Mouse (Mus musculus) midbrain, embryonic 11.5 days (tissue): ENCODE measurements around the gene Rtl10. TPM values are rescaled to one million over a fixed set of nuclear protein-coding genes. Genes with fewer than 3 reads are reported as not detected.
"Not testable (repeated sequence)": the region's sequence is repeated elsewhere in the genome, so short reads cannot be mapped to it uniquely, and the experiment has no call there.

Experiments used
- ATAC-seq: fragments of 200-750 bp; cut with Nextera tagmentation; 2 replicates; pipeline ENCODE4 v1.8.0; 2017; ENCODE audit warnings: moderate TSS enrichment, moderate library complexity; ENCODE audit not compliant: low FRiP score
- DNase-seq: peaks from one replicate; pipeline ENCODE4 v3.0.0; 2015; ENCODE audit warnings: low spot score; ENCODE audit errors: missing footprints
- H3K27ac ChIP-seq: fragments of 300-500 bp; sonication (generic); 2 replicates; pipeline ENCODE4 v1.5.1; 2014; ENCODE audit warnings: low read depth, low read length
- H3K27me3 ChIP-seq: fragments of 300-500 bp; sonication (generic); 2 replicates; pipeline ENCODE4 v1.6.1; 2014; ENCODE audit warnings: mild to moderate bottlenecking, low read length, moderate library complexity, mixed read lengths; ENCODE audit not compliant: control insufficient read depth, insufficient read depth
- H3K36me3 ChIP-seq: fragments of 300-500 bp; sonication (generic); 2 replicates; pipeline ENCODE4 v1.6.1; 2014; ENCODE audit warnings: mild to moderate bottlenecking, low read length, moderate library complexity, mixed read lengths; ENCODE audit not compliant: control insufficient read depth, insufficient read depth
- H3K4me1 ChIP-seq: fragments of 300-500 bp; sonication (generic); 2 replicates; pipeline ENCODE4 v1.6.1; 2014; ENCODE audit warnings: low read length; ENCODE audit not compliant: control insufficient read depth, insufficient read depth
- H3K4me2 ChIP-seq: fragments of 300-500 bp; sonication (generic); 2 replicates; pipeline ENCODE4 v1.6.1; 2014; ENCODE audit warnings: mild to moderate bottlenecking, moderate library complexity
- H3K4me3 ChIP-seq: fragments of 300-500 bp; sonication (generic); 2 replicates; pipeline ENCODE4 v1.5.1; 2014; ENCODE audit warnings: low read depth, low read length
- H3K9ac ChIP-seq: fragments of 300-500 bp; sonication (generic); 2 replicates; pipeline ENCODE4 v1.6.1; 2014; ENCODE audit warnings: low read length
- H3K9me3 ChIP-seq: fragments of 300-500 bp; sonication (generic); 2 replicates; pipeline ENCODE4 v1.6.1; 2016; ENCODE audit warnings: low read length; ENCODE audit not compliant: control insufficient read depth
- WGBS: fragments of 180-500 bp; shearing (Covaris S2); extraction: QIAGEN DNeasy Blood & Tissue Kit; methylation state at CpG from one replicate; pipeline ENCODE4 v1.1.7; 2014; 5-methylcytosine and 5-hydroxymethylcytosine counted together
- polyA plus RNA-seq: library from polyadenylated mRNA; unstranded; fragments of >200 nt; fragmentation: Nextera tagmentation; extraction: Ambion mirVana; gene quantifications from 2 replicates; pipeline ENCODE4 v1.2.1, GENCODE M21; 2014

Gene Rtl10
- polyA plus RNA-seq, 1 experiment from 2014 or later, result 2.0 TPM

DNA sequence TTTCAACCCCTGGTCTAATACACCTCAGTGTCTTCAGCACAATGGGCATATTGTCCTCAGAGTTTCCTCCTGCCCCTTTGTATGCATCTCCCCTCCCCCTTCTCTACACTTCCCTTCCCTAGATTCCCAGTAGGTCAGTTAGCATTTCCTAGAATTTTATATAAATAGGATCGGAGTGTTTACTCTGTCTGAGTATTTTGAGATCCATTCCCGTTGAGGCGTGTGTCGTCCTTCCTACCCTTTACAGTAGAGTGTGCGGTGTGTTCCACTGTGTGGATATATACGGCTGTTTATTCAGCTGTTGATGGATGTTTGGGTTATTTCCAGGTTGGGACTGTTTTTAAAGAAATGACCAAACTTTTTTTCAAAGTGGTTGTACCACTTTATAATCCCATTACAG is 14.8 kb downstream of the Rtl10 start:
- DNase-seq (no peak), ATAC-seq (no peak)
- Histone ChIP-seq H3K4me2 (no peak overlapping the region), H3K4me1 (no peaks in the 10 kb centered on the region), H3K27ac (no peak overlapping the region), H3K9me3 (no peaks in the 10 kb centered on the region), H3K36me3 (no peaks in the 10 kb centered on the region), H3K9ac (no peak overlapping the region), H3K4me3 (no peak overlapping the region), H3K27me3 (no peaks in the 10 kb centered on the region)
- WGBS, result 84% methylated on average over 6 of the region's 6 CpGs

DNA sequence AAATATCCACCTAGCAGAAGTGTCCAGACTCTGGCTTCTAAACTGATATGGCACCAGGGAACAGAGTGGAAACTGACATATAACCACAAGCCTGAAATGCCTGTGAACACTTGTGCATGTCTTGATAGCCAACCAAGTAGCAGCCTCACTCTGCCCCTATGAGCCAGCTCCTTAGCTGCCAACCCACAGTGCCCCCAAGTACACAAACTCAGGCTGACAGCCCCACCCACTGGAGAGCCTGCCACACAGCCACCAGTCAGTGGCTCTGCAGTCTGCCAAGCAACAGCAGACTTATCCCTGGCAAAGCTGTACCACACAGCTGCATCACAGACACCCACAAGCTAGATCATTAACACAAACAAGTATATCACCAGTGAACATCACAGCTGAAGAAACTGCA is 19.4 kb downstream of the Rtl10 start:
- Histone ChIP-seq H3K4me1 (no peaks in the 10 kb centered on the region), H3K36me3 (no peaks in the 10 kb centered on the region), H3K27me3 (no peaks in the 10 kb centered on the region), H3K4me2 (no peak overlapping the region), H3K27ac (no peak overlapping the region), H3K9me3 (no peaks in the 10 kb centered on the region), H3K4me3 (no peak overlapping the region), H3K9ac (no peak overlapping the region)
- no peak for ATAC-seq
- no peak for DNase-seq

DNA sequence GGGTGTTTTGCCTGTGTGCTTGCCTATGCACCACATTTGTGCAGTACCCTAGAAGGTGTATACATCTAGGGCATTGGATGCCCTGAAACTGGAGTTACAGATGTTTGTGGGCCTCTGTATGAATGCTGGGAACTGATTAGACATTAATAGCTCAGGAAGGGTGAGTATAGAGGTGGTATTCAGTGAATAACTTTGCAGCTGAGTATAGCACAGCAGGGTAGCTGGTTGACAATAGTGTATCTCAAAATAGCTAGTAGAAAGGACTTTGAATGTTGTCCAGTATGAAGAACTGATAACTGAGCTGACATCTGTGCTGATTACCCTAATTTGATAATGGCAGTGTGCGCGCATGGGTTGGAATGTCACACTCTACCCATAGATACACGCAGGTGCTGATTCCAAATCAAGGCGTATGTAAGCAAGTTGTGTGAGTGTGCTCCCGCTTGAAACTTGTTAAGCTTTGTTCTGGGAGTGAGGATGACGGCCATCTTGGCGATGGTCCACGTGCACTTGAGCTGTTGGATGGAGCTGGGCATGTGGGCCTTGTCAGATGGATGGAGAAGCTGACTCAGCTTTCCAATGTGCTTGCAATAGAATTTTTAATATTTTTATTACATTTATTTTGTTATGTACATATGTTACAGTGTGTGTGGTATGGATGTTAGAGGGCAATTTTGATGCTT is 25.0 kb downstream of the Rtl10 start:
- ATAC-seq, result no peak
- H3K27ac ChIP-seq, result no peak overlapping the region
- H3K9me3 ChIP-seq, result no peaks in the 10 kb centered on the region

DNA sequence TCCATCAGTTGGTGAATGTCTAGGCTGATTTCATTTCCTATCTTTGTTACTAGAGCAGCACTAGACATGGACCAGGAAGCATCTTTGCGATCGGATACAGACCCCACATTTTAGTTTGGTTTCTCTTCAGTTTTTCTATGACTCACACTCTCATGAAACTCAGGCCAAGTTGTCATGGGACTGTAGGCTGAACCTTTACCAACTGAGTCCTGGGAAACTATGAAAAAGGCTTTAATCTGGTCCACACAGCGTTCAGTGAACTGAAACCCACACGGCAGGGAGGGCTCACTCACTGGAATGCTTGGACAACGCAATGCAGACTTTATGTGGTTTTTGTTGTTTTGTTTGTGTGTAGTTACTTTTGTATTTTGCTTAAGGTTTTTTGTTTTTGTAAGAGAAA is 30.0 kb downstream of the Rtl10 start:
- WGBS, result 82% methylated on average over 5 of the region's 5 CpGs
- DNase-seq, result no peak
- H3K4me3 ChIP-seq, result no peak overlapping the region
- H3K27ac ChIP-seq, result no peak overlapping the region
- no peaks in the 10 kb centered on the region for H3K27me3 ChIP-seq
- no peak for ATAC-seq
- H3K4me1 ChIP-seq, result no peaks in the 10 kb centered on the region
- H3K9ac ChIP-seq, result no peak overlapping the region
- no peaks in the 10 kb centered on the region for H3K36me3 ChIP-seq
- no peak overlapping the region for H3K4me2 ChIP-seq
- no peaks in the 10 kb centered on the region; the same call in 1 of the 2 replicates for H3K9me3 ChIP-seq

More for the DNA sequence above, 25.0 kb downstream of the Rtl10 start:
- H3K4me1 ChIP-seq, result no peaks in the 10 kb centered on the region
- H3K4me3 ChIP-seq, result no peak overlapping the region
- WGBS, result 96% methylated on average over 8 of the region's 8 CpGs
- no peak for DNase-seq
- H3K36me3 ChIP-seq, result no peaks in the 10 kb centered on the region
- no peak overlapping the region for H3K9ac ChIP-seq
- H3K4me2 ChIP-seq, result no peak overlapping the region
- H3K27me3 ChIP-seq, result no peaks in the 10 kb centered on the region

DNA sequence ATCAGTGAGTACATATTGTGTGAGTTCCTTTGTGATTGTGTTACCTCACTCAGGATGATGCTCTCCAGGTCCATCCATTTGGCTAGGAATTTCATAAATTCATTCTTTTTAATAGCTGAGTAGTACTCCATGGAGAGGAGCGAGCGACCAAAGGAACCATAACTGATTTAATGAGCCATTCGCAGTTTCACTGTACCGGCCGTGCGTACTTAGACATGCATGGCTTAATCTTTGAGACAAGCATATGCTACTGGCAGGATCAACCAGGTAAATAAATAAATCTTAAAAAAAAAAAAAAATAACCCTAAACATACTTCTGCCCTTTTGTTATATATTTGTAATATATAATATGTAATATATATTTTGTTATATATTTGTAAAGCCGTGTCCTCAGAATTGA is 34.4 kb downstream of the Rtl10 start:
- 97% methylated on average over 7 of the region's 7 CpGs for WGBS
- not testable (repeated sequence) for H3K27ac ChIP-seq, H3K4me3 ChIP-seq, H3K4me1 ChIP-seq, DNase-seq, H3K4me2 ChIP-seq, H3K9me3 ChIP-seq, H3K9ac ChIP-seq, H3K27me3 ChIP-seq, H3K36me3 ChIP-seq
- peak; percentile 99 for ATAC-seq

DNA sequence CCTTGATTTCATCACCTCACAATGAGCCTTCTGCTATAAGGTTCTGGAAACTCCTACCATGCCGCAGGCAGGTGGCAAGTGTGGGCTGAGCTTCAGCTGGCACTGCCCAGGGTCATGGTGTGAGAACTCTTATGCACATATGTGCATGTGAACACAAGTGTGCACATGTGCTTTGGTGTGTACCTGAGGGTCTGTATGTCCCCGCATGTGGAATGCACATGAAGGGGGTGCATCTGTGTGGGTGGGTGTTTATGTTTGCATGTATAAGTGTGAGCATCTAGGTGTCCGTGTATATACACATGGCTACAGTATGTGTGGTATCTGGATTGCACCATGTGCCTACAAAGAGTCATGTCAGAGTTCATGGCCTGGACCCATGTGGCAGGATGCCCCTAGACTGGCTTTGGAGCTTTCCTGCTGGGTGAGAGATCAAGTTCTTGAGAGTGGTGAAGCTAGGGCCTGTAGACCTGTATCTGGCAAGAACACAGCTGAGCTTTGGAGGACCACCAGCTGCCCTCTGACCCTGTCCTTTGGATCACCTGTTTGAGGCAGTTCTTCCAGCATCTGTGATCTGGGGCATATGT is 38.8 kb downstream of the Rtl10 start:
- H3K9me3 ChIP-seq, result no peaks in the 10 kb centered on the region
- DNase-seq, result no peak
- no peak overlapping the region for H3K27ac ChIP-seq
- H3K4me3 ChIP-seq, result no peak overlapping the region
- WGBS, result 89% methylated on average over 3 of the region's 3 CpGs
- no peaks in the 10 kb centered on the region for H3K27me3 ChIP-seq
- no peak for ATAC-seq
- no peak overlapping the region for H3K9ac ChIP-seq
- H3K4me2 ChIP-seq, result no peak overlapping the region
- no peaks in the 10 kb centered on the region for H3K4me1 ChIP-seq
- no peaks in the 10 kb centered on the region for H3K36me3 ChIP-seq

DNA sequence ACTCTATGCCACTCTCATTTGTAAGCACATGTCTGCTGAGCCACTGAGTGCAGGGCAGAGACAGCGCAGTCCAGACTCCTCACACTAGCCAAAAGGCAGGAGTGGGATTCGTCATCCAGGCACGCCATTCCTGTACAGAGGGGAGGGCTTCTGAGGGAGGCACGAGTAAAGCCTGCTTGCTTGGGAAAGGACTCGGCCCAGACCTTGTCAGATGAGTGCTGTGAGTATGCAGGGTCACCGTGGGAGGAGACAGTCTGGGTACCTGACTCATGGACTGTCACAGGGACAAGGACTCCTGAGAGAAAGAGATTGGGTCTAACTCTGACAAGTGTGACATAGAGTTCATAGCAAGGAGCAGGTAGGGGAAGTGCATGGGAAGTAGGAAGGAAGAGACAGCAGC is 40.6 kb downstream of the Rtl10 start:
- H3K27ac ChIP-seq, result no peak overlapping the region
- no peak for DNase-seq
- 80% methylated on average over 6 of the region's 6 CpGs for WGBS
- H3K4me3 ChIP-seq, result no peak overlapping the region
- no peak overlapping the region for H3K4me2 ChIP-seq
- no peaks in the 10 kb centered on the region for H3K4me1 ChIP-seq
- no peaks in the 10 kb centered on the region for H3K27me3 ChIP-seq
- no peak for ATAC-seq
- no peaks in the 10 kb centered on the region for H3K9me3 ChIP-seq
- H3K9ac ChIP-seq, result no peak overlapping the region
- H3K36me3 ChIP-seq, result no peaks in the 10 kb centered on the region

DNA sequence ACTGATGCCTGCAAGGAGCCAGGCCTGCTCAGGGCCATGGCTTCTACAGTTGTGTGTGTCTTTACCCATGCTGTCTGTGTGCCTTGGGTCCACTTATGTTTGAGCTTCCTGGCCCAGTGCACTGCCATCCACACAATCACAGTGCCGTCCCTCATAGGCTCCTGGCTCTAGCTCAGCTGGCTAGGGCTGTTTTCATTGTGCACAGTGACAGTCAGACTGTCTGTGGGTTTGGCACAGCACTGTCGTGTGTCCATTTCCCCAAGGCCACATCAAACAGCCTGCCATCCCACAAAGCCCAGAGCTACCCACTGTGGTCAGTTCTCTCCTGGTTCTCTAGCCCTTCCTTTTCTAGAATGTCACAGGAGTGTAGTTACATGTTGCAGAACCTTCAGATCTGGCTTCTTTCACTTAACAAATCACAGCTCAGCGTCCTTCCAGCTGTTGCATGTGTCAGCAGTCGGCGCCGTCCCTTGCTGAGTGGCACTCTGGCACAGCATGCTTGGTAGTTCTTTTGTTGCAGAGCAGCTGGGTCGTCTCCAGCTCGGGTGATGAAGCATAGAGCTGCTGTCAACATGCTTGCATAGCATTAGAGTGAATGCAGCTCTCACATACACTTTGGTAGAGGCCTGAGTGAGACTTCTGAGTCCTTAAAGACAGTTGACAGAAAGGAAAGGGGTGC is 44.6 kb downstream of the Rtl10 start:
- Histone ChIP-seq H3K4me1 (no peaks in the 10 kb centered on the region), H3K9ac (no peak overlapping the region), H3K27me3 (no peaks in the 10 kb centered on the region), H3K4me2 (no peak overlapping the region), H3K27ac (no peak overlapping the region), H3K4me3 (no peak overlapping the region), H3K9me3 (no peaks in the 10 kb centered on the region), H3K36me3 (no peaks in the 10 kb centered on the region)
- ATAC-seq (no peak), DNase-seq (no peak)
- WGBS, result 69% methylated on average over 8 of the region's 8 CpGs

DNA sequence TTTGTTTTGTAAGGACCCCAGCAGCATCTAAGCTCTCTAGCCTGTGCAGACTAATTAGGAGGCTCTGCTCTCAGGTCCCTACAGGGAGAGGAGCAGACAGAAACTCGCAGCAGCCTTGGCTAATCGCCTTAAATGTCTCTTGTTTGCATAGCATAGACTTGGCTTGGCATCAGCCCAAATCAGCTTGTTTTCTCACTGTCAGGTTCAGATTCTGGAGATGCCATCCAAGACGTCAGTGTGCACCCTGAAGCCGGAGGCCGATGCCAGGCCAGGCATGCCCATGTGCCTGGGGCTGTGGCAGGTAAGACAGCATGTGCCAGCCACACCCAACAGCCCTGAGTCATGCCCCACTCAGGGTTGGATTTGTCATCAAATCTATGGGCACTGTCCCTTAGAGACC is 49.2 kb downstream of the Rtl10 start:
- Histone ChIP-seq H3K9me3 (no peaks in the 10 kb centered on the region), H3K4me1 (peaks cover 2% of the 10 kb centered on the region; the same call in 1 of the 2 replicates), H3K4me3 (no peak overlapping the region), H3K27ac (no peak overlapping the region), H3K36me3 (no peaks in the 10 kb centered on the region), H3K9ac (no peak overlapping the region), H3K4me2 (no peak overlapping the region), H3K27me3 (no peaks in the 10 kb centered on the region)
- no peak for DNase-seq
- 86% methylated on average over 5 of the region's 5 CpGs for WGBS
- no peak for ATAC-seq
